Mouse (Mus musculus): ENCODE results near the gene Olfr394. TPM values are rescaled to one million over a fixed set of nuclear protein-coding genes. Genes with fewer than 3 reads are reported as not detected.
"Not testable (repeated sequence)": the region's sequence is repeated elsewhere in the genome, so short reads cannot be mapped to it uniquely, and the experiment has no call there.

Olfr394 gene
- polyA plus RNA-seq (2016; fragmentation: Nextera tagmentation; extraction: Ambion mirVana), result not detected in 2 replicates

- Histone ChIP-seq H3K36me3 (no peaks in the 10 kb centered on the region), H3K9me3 (replicated peaks) (no peaks in the 10 kb centered on the region), H3K27me3 (replicated peaks) (no peaks in the 10 kb centered on the region), H3K4me2 (no peak within 1 kb of the TSS), H3K27ac (no peak within 1 kb of the TSS), H3K4me1 (no peaks in the 10 kb centered on the region), H3K4me3 (no peak within 1 kb of the TSS), H3K9ac (no peak within 1 kb of the TSS)
- ATAC-seq, result no peak
- 67% methylated on average over 1 of the region's 1 CpGs for WGBS (ENCODE audit: insufficient replicate concordance)
These were observed at the start of gene Olfr394 for GRCm38 (mm10) chr11:73890671-73891070. Gene Olfr394, minus strand, starts transcription at chr11:73890771.

- Histone ChIP-seq H3K4me2 (no peak within 1 kb of the TSS), H3K36me3 (no peaks in the 10 kb centered on the region), H3K9me3 (replicated peaks) (0 out of 2 replicates have a peak, but pooled peaks cover 3% of the 10 kb centered on the region), H3K4me1 (no peaks in the 10 kb centered on the region), H3K27me3 (replicated peaks) (no peaks in the 10 kb centered on the region), H3K4me3 (no peak within 1 kb of the TSS), H3K27ac (no peak within 1 kb of the TSS), H3K9ac (no peak within 1 kb of the TSS)
- no peak for ATAC-seq
These were observed 45.8 kb upstream of the Olfr394 start, which contains the start of gene Olfr23 for GRCm38 (mm10) chr11:73936377-73936776. Gene Olfr23, plus strand, starts transcription at chr11:73936677.

GRCm38 (mm10) chr11:73909199-73909598 is 18.6 kb upstream of the Olfr394 start, which contains the start of gene Olfr395:
Gene Olfr395, minus strand, starts transcription at chr11:73909299.
- not testable (repeated sequence) for H3K36me3 ChIP-seq; H3K27me3 ChIP-seq (replicated peaks); H3K4me1 ChIP-seq; H3K27ac ChIP-seq; H3K4me3 ChIP-seq; ATAC-seq; H3K9ac ChIP-seq; H3K4me2 ChIP-seq; H3K9me3 ChIP-seq (replicated peaks)
- 52% methylated on average over 4 of the region's 4 CpGs for WGBS (ENCODE audit: insufficient replicate concordance)

- H3K27me3 ChIP-seq (replicated peaks), result no peaks in the 10 kb centered on the region
- ATAC-seq, result no peak
- no peak within 1 kb of the TSS for H3K27ac ChIP-seq
- no peaks in the 10 kb centered on the region for H3K4me1 ChIP-seq
- H3K9ac ChIP-seq, result no peak within 1 kb of the TSS
- H3K36me3 ChIP-seq, result no peaks in the 10 kb centered on the region
- H3K4me2 ChIP-seq, result no peak within 1 kb of the TSS
- H3K4me3 ChIP-seq, result no peak within 1 kb of the TSS
- no peaks in the 10 kb centered on the region; the same call in 1 of the 2 replicates for H3K9me3 ChIP-seq (replicated peaks)
These were observed 39.2 kb downstream of the Olfr394 start, which contains the start of gene Olfr393 for GRCm38 (mm10) chr11:73851354-73851753. Gene Olfr393, minus strand, starts transcription at chr11:73851454.

Other genes with a start within 250 kb of the Olfr394 start
- gene Zfp735, start 202.0 kb downstream of the Olfr394 start, polyA plus RNA-seq (2016; fragmentation: Nextera tagmentation; extraction: Ambion mirVana), result not detected in 2 replicates
- not detected in 2 replicates for gene Olfr389, start 110.1 kb downstream of the Olfr394 start, polyA plus RNA-seq (2016; fragmentation: Nextera tagmentation; extraction: Ambion mirVana)
- gene Olfr390, start 107.8 kb downstream of the Olfr394 start, polyA plus RNA-seq (2016; fragmentation: Nextera tagmentation; extraction: Ambion mirVana), result not detected in 2 replicates
- gene Olfr391-ps, start 87.7 kb downstream of the Olfr394 start, polyA plus RNA-seq (2016; fragmentation: Nextera tagmentation; extraction: Ambion mirVana), result not detected in 2 replicates
- gene Olfr392, start 73.7 kb downstream of the Olfr394 start, polyA plus RNA-seq (2016; fragmentation: Nextera tagmentation; extraction: Ambion mirVana), result not detected in 2 replicates
- not detected in 2 replicates for gene Olfr393, start 39.3 kb downstream of the Olfr394 start, polyA plus RNA-seq (2016; fragmentation: Nextera tagmentation; extraction: Ambion mirVana)
- not detected in 2 replicates for gene Olfr395, start 18.5 kb upstream of the Olfr394 start, polyA plus RNA-seq (2016; fragmentation: Nextera tagmentation; extraction: Ambion mirVana)
- not detected in 2 replicates for gene Olfr23, start 45.9 kb upstream of the Olfr394 start, polyA plus RNA-seq (2016; fragmentation: Nextera tagmentation; extraction: Ambion mirVana)
- not detected in 2 replicates for gene Olfr397, start 70.0 kb upstream of the Olfr394 start, polyA plus RNA-seq (2016; fragmentation: Nextera tagmentation; extraction: Ambion mirVana)
- gene Olfr398, start 99.6 kb upstream of the Olfr394 start, polyA plus RNA-seq (2016; fragmentation: Nextera tagmentation; extraction: Ambion mirVana), result not detected in 2 replicates
- gene Olfr139, start 165.8 kb upstream of the Olfr394 start, polyA plus RNA-seq (2016; fragmentation: Nextera tagmentation; extraction: Ambion mirVana), result not detected in 2 replicates
- not detected in 2 replicates for gene Olfr399, start 165.8 kb upstream of the Olfr394 start, polyA plus RNA-seq (2016; fragmentation: Nextera tagmentation; extraction: Ambion mirVana)
- not detected in 2 replicates for gene Zfp616, start 179.2 kb upstream of the Olfr394 start, polyA plus RNA-seq (2016; fragmentation: Nextera tagmentation; extraction: Ambion mirVana)
- not detected in 2 replicates for gene Olfr401, start 222.9 kb upstream of the Olfr394 start, polyA plus RNA-seq (2016; fragmentation: Nextera tagmentation; extraction: Ambion mirVana)

All from liver, embryonic 12.5 days (tissue).